Mouse (Mus musculus) olfactory bulb, adult 2 months (tissue): ENCODE data around the gene Aph1a. TPM values are rescaled to one million over a fixed set of nuclear protein-coding genes. Genes with fewer than 3 reads are reported as not detected.

Experiments used
- H3K27ac ChIP-seq: fragments of 200-500 bp; 2 replicates; pipeline ENCODE4 v1.5.1; 2012; ENCODE audit warnings: low read depth, low read length; ENCODE audit not compliant: insufficient read depth
- H3K4me1 ChIP-seq: fragments of 200-500 bp; 2 replicates; pipeline ENCODE4 v1.6.1; 2012; ENCODE audit warnings: low read length; ENCODE audit not compliant: control insufficient read depth, insufficient read depth
- H3K4me3 ChIP-seq: fragments of 200-500 bp; 2 replicates; pipeline ENCODE4 v1.5.1; 2012; ENCODE audit warnings: mild to moderate bottlenecking, low read depth, low read length, moderate library complexity; ENCODE audit not compliant: insufficient read depth
- CTCF ChIP-seq: fragments of 200-500 bp; IDR thresholded peaks from 2 replicates; pipeline ENCODE4 v1.5.1; 2012; ENCODE audit warnings: low read depth, mild to moderate bottlenecking, low read length, moderate library complexity; ENCODE audit not compliant: insufficient read depth
- POLR2A ChIP-seq: fragments of 200-500 bp; IDR thresholded peaks from 2 replicates; pipeline ENCODE4 v1.6.1; 2012; ENCODE audit warnings: mild to moderate bottlenecking, low read depth, low read length, moderate library complexity; ENCODE audit not compliant: insufficient read depth
- WGBS: fragments of 180-500 bp; shearing (Covaris S2); methylation state at CpG from one replicate; pipeline ENCODE4 v1.1.7; 2018; 5-methylcytosine and 5-hydroxymethylcytosine counted together
- polyA plus RNA-seq: library from polyadenylated mRNA; stranded (reverse); fragments of >200 nt; gene quantifications from 2 replicates; pipeline ENCODE4 v1.2.4, GENCODE M21; 2012; ENCODE audit warnings: low replicate concordance; ENCODE audit not compliant: missing spikeins, insufficient read depth, insufficient read length

The Aph1a gene
- polyA plus RNA-seq, 1 experiment, result not detected

- H3K27ac ChIP-seq, result peak within 1 kb of the TSS; percentile 86
- WGBS, result under 1% methylated on average over 66 of the region's 66 CpGs
- peak; percentile 31; the same call in 1 of the 2 replicates for TF ChIP-seq POLR2A
- TF ChIP-seq CTCF, result no peak
- H3K4me1 ChIP-seq, result peaks cover 2% of the 10 kb centered on the region
- peak within 1 kb of the TSS; percentile 61 for H3K4me3 ChIP-seq
Observed at GRCm38 (mm10) chr3:95881979-95882815, 11.6 kb upstream of the Aph1a start, which contains the start of gene Ciart. TSS of gene Ciart (minus strand) at chr3:95882251.

GRCm38 (mm10) chr3:95882816-95883425 lies 10.8 kb upstream of the Aph1a start:
- TF ChIP-seq POLR2A (no peak), CTCF (0 out of 2 replicates have a peak, but pooled peaks have one; percentile 24)
- Histone ChIP-seq H3K4me1 (peaks cover 2% of the 10 kb centered on the region), H3K4me3 (peak overlapping the region; percentile 61), H3K27ac (peak overlapping the region; percentile 86)
- under 1% methylated on average over 24 of the region's 24 CpGs for WGBS

- WGBS, result 92% methylated on average over 5 of the region's 5 CpGs
- Histone ChIP-seq H3K4me3 (no peak overlapping the region), H3K27ac (no peak overlapping the region), H3K4me1 (peaks cover 2% of the 10 kb centered on the region)
- TF ChIP-seq POLR2A (no peak), CTCF (no peak)
Observed at GRCm38 (mm10) chr3:95884400-95884799, 9.4 kb upstream of the Aph1a start.

GRCm38 (mm10) chr3:95887596-95887995 lies 6.2 kb upstream of the Aph1a start:
- 84% methylated on average over 4 of the region's 4 CpGs for WGBS
- peaks cover 12% of the 10 kb centered on the region; the same call in 1 of the 2 replicates for H3K4me1 ChIP-seq
- no peak overlapping the region for H3K27ac ChIP-seq
- TF ChIP-seq POLR2A (no peak), CTCF (no peak)
- H3K4me3 ChIP-seq, result no peak overlapping the region

DNA sequence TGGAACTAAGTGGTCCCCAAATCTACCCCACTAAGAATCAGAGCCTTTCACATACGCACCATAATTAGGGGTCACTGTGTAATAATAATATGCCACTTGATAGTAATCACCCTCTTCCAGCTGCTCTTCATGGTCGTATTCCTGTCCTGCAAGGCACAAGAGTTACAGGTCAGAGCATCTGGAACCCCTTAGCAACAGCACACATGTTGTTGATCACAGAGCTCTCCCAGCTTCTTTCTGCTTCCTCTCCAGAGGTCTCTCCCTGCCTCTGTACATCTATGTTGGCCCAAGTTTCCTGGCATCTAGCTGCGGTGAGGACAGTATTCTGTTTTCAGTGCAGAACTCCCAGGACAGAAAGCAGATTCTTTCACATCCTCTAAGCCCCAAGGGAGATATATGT lies 4.1 kb upstream of the Aph1a start:
- H3K4me1 ChIP-seq, result peaks cover 14% of the 10 kb centered on the region; the same call in 1 of the 2 replicates
- 79% methylated on average over 3 of the region's 3 CpGs for WGBS
- TF ChIP-seq CTCF (no peak), POLR2A (no peak)

DNA sequence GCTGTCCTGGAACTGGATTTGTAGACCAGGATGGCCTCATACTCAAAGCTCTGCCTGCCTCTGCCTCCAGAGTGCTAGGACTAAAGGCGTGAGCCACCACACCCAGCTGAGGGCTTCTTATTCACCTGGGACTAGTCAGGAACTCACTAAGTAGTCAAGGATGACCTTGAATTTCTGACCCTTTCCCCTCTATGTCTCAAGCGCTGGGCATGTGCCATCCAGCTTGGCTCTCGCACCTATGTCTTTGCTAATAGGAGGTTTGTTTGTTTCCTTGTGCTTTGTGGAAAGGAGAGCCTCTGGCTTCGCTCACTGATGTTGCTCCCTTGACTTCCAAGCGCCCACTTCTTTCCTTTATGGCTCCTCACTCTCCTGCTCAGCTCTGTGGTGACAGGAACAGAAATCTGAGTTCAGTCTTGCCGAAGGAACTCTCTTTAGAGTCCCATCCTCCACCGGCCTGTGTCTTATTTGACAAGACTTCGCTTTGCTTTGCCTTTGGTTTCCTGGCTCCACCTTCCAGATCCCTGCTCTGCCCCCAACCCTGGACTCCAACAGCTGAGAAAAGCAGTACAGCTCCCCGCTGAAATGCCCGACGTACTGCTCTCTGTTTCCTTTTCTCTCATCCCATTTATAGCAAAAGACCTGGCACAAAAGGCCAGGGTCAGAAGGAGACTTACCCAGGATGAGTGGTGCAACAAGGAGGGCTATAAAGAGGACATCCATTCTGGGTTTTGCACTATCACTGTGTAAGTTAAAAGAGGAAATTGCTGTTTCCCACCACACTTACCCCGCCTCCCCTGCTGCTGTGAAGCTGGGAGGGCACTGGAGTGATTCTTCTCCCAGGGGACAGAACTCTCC lies 2.3 kb upstream of the Aph1a start, which contains the start of gene BC028528:
Gene BC028528, minus strand, starts transcription at position 795 of the 855 bp plus-strand sequence.
- no peak for TF ChIP-seq CTCF
- 39% methylated on average over 12 of the region's 12 CpGs for WGBS
- no peak within 1 kb of the TSS for H3K4me3 ChIP-seq
- peak within 1 kb of the TSS; percentile 58 for H3K27ac ChIP-seq
- H3K4me1 ChIP-seq, result peaks cover 22% of the 10 kb centered on the region

More for the DNA sequence above, 4.1 kb upstream of the Aph1a start:
- Histone ChIP-seq H3K4me3 (no peak overlapping the region), H3K27ac (no peak overlapping the region)

- no peak for TF ChIP-seq CTCF
- no peak for TF ChIP-seq POLR2A
- peaks cover 22% of the 10 kb centered on the region for H3K4me1 ChIP-seq
- WGBS, result 35% methylated on average over 11 of the region's 11 CpGs
- H3K27ac ChIP-seq, result peak overlapping the region; percentile 58
- H3K4me3 ChIP-seq, result no peak overlapping the region
Observed at GRCm38 (mm10) chr3:95892066-95893052, 1.4 kb upstream of the Aph1a start.
